In genomic region chr1:62720176-62720575, GRCm38 (mm10) we compare ENCODE assay signal across 15 mouse cellular contexts. TPM values are rescaled to one million over a fixed set of nuclear protein-coding genes. Genes with fewer than 3 reads are reported as not detected.
DNase-seq lines count a peak whose midpoint lies in the region; ATAC-seq and TF ChIP-seq lines count a peak whose summit lies in the region.
"Had no signal": no experiment of that assay in that cellular context is flagged by ENCODE, and none has a peak within 500 bp of the region (broad histone marks: within the 10 kb centered on the region; RNA-seq: fewer than 3 reads in every experiment).

No protein-coding gene starts in this region.

- H3K36me3 ChIP-seq in hindbrain, embryonic 10.5 days: peaks cover 13% of the 10 kb centered on the region; the same call in 1 of the 2 replicates
- H3K36me3 ChIP-seq in hindbrain, embryonic 16.5 days (ENCODE audit: control insufficient read depth, insufficient read depth, low read length): no peaks in the 10 kb centered on the region
- H3K36me3 ChIP-seq in spleen, adult 2 months (ENCODE audit: control insufficient read depth, insufficient read depth, low read length): no peaks in the 10 kb centered on the region
- H3K36me3 ChIP-seq in small intestine, adult 2 months (ENCODE audit: control insufficient read depth, insufficient read depth, low read length): no peaks in the 10 kb centered on the region
- H3K36me3 ChIP-seq in forebrain, embryonic 14.5 days (ENCODE audit: control insufficient read depth, insufficient read depth, low read length): peaks cover 17% of the 10 kb centered on the region

- H3K4me3 ChIP-seq in hindbrain, embryonic 10.5 days: no peak overlapping the region
- no peak overlapping the region for H3K4me3 ChIP-seq in hindbrain, embryonic 16.5 days (ENCODE audit: low read length)
- no peak overlapping the region for H3K4me3 ChIP-seq in spleen, adult 2 months (ENCODE audit: extremely low read depth, insufficient read depth, insufficient read length)
- no peak overlapping the region for H3K4me3 ChIP-seq in embryonic fibroblast, embryonic 13.5 days (ENCODE audit: insufficient read depth, low read length)
- H3K4me3 ChIP-seq in small intestine, adult 2 months (ENCODE audit: low read depth, low read length): no peak overlapping the region
- H3K4me3 ChIP-seq in forebrain, embryonic 14.5 days (ENCODE audit: low read depth, low read length): no peak overlapping the region
- H3K4me3 ChIP-seq: hindbrain, embryonic 12.5 days; neural tube, embryonic 15.5 days had no signal

- H3K27ac ChIP-seq in hindbrain, embryonic 10.5 days: peak overlapping the region; percentile 62; the same call in 1 of the 2 replicates
- no peak overlapping the region for H3K27ac ChIP-seq in hindbrain, embryonic 16.5 days (ENCODE audit: low read depth, low read length)
- H3K27ac ChIP-seq in spleen, adult 2 months (ENCODE audit: insufficient read depth, low read length): peak overlapping the region; percentile 82
- peak overlapping the region; percentile 36 for H3K27ac ChIP-seq in embryonic fibroblast, embryonic 13.5 days (ENCODE audit: insufficient read depth, low read length)
- H3K27ac ChIP-seq in small intestine, adult 2 months (ENCODE audit: insufficient read depth, low read depth, low read length): peak overlapping the region; percentile 54
- no peak overlapping the region for H3K27ac ChIP-seq in forebrain, embryonic 14.5 days (ENCODE audit: low read depth, low read length)
- H3K27ac ChIP-seq: hindbrain, embryonic 12.5 days; neural tube, embryonic 15.5 days had no signal

- no peak overlapping the region for H3K9ac ChIP-seq in hindbrain, embryonic 16.5 days (ENCODE audit: low read depth, low read length)
- H3K9ac ChIP-seq in forebrain, embryonic 14.5 days (ENCODE audit: low read length): no peak overlapping the region
- H3K9ac ChIP-seq: hindbrain, embryonic 12.5 days; neural tube, embryonic 15.5 days had no signal

- H3K4me2 ChIP-seq in hindbrain, embryonic 16.5 days (ENCODE audit: low read length): no peak overlapping the region
- no peak overlapping the region for H3K4me2 ChIP-seq in forebrain, embryonic 14.5 days (ENCODE audit: low read length)
- H3K4me2 ChIP-seq: hindbrain, embryonic 12.5 days; neural tube, embryonic 15.5 days had no signal

- no peaks in the 10 kb centered on the region for H3K9me3 ChIP-seq in hindbrain, embryonic 10.5 days
- no peaks in the 10 kb centered on the region for H3K9me3 ChIP-seq in hindbrain, embryonic 16.5 days (ENCODE audit: control insufficient read depth, low read length)
- no peaks in the 10 kb centered on the region for H3K9me3 ChIP-seq in forebrain, embryonic 14.5 days (replicated peaks; ENCODE audit: control insufficient read depth, low read length)
- H3K9me3 ChIP-seq: hindbrain, embryonic 12.5 days; neural tube, embryonic 15.5 days had no signal

- DNase-seq in hindbrain, embryonic 10.5 days (ENCODE audit: low spot score): no peak
- no peak for DNase-seq in spleen, adult 2 months (ENCODE audit: low read depth in 1 of 2, low spot score in 2 of 2)
- DNase-seq in spleen, adult 12 weeks (ENCODE audit: low spot score): no peak
- no peak for DNase-seq in left cerebral cortex, postnatal 36 days (ENCODE audit: low spot score in 2 of 2)
- no peak for DNase-seq in forebrain, embryonic 14.5 days (ENCODE audit: low spot score)
- DNase-seq: cerebellum, adult 8-10 months; midbrain, embryonic 14.5 days; right cerebral cortex, adult 18-20 months had no signal

- ATAC-seq in hindbrain, embryonic 16.5 days: no peak
- ATAC-seq in forebrain, embryonic 14.5 days: no peak
- ATAC-seq: forebrain, embryonic 16.5 days; lung, postnatal 0 days had no signal

- H3K4me1 ChIP-seq in hindbrain, embryonic 10.5 days (replicated peaks): peaks cover 58% of the 10 kb centered on the region
- peaks cover 11% of the 10 kb centered on the region for H3K4me1 ChIP-seq in hindbrain, embryonic 16.5 days (ENCODE audit: control insufficient read depth, insufficient read depth, low read depth, low read length)
- peaks cover 17% of the 10 kb centered on the region; the same call in 1 of the 2 replicates for H3K4me1 ChIP-seq in spleen, adult 2 months (ENCODE audit: control insufficient read depth, insufficient read depth, insufficient read length)
- H3K4me1 ChIP-seq in embryonic fibroblast, embryonic 13.5 days (ENCODE audit: control insufficient read depth, insufficient read depth, low read length): peaks cover 26% of the 10 kb centered on the region
- H3K4me1 ChIP-seq in small intestine, adult 2 months (ENCODE audit: control insufficient read depth, insufficient read depth, insufficient read length, low read length): peaks cover 12% of the 10 kb centered on the region; the same call in 1 of the 2 replicates
- H3K4me1 ChIP-seq in forebrain, embryonic 14.5 days (ENCODE audit: control insufficient read depth, insufficient read depth, low read length): peaks cover 16% of the 10 kb centered on the region

- intact Hi-C loops in left cerebral cortex, postnatal 36 days (cut with DNase I): no loop called here

- TF ChIP-seq POLR2A in spleen, adult 2 months (IDR thresholded peaks at IDR 0.05; ENCODE audit: low read depth, low read length): no peak
- no peak for TF ChIP-seq POLR2A in embryonic fibroblast, embryonic 13.5 days (IDR thresholded peaks at IDR 0.05; ENCODE audit: low read depth, low read length)
- TF ChIP-seq POLR2A in small intestine, adult 2 months (IDR thresholded peaks at IDR 0.05; ENCODE audit: low read depth, low read length): no peak

- 0 out of 2 replicates have a peak, but pooled peaks cover 13% of the 10 kb centered on the region for H3K27me3 ChIP-seq in hindbrain, embryonic 10.5 days (ENCODE audit: insufficient read depth, poor library complexity, severe bottlenecking)
- H3K27me3 ChIP-seq in hindbrain, embryonic 16.5 days (replicated peaks; ENCODE audit: control insufficient read depth, insufficient read depth, low read length): no peaks in the 10 kb centered on the region
- no peaks in the 10 kb centered on the region for H3K27me3 ChIP-seq in spleen, adult 2 months (ENCODE audit: control insufficient read depth, insufficient read depth, low read length)
- H3K27me3 ChIP-seq in small intestine, adult 2 months (ENCODE audit: control insufficient read depth, insufficient read depth, low read length): no peaks in the 10 kb centered on the region
- H3K27me3 ChIP-seq in forebrain, embryonic 14.5 days (replicated peaks; ENCODE audit: control insufficient read depth, insufficient read depth, low read length): no peaks in the 10 kb centered on the region
- H3K27me3 ChIP-seq: hindbrain, embryonic 12.5 days; neural tube, embryonic 15.5 days had no signal

- no peak for TF ChIP-seq CTCF in spleen, adult 2 months (IDR thresholded peaks at IDR 0.05; ENCODE audit: extremely low read depth, insufficient read depth, insufficient read length, insufficient replicate concordance)
- TF ChIP-seq CTCF in embryonic fibroblast, embryonic 13.5 days (IDR thresholded peaks at IDR 0.05; ENCODE audit: borderline replicate concordance, insufficient read depth, low read length): no peak
- no peak for TF ChIP-seq CTCF in small intestine, adult 2 months (IDR thresholded peaks at IDR 0.05; ENCODE audit: extremely low read depth, insufficient read length, insufficient replicate concordance, low read depth, low read length)

- 79% methylated on average over 3 of the region's 3 CpGs for WGBS in hindbrain, embryonic 10.5 days
- 71% methylated on average over 3 of the region's 3 CpGs for WGBS in hindbrain, embryonic 16.5 days
- WGBS in spleen, adult 2 months: 80% methylated on average over 3 of the region's 3 CpGs
- WGBS in small intestine, adult 2 months: 67% methylated on average over 3 of the region's 3 CpGs
- WGBS in forebrain, embryonic 14.5 days: 76% methylated on average over 3 of the region's 3 CpGs

RNA-seq across cellular contexts. Expression of gene Nrp2, which starts 17.1 kb away (rescaled TPM):
- 21.8 and 23.1 TPM in 2 replicates for polyA plus RNA-seq in hindbrain, embryonic 10.5 days (2016; fragmentation: Nextera tagmentation; extraction: Ambion mirVana)
- 22.7 and 31.5 TPM in 2 replicates for polyA plus RNA-seq in hindbrain, embryonic 16.5 days (2015; fragmentation: Nextera tagmentation; extraction: Ambion mirVana)
- 6.1 and 6.5 TPM in 2 replicates for polyA plus RNA-seq in spleen, adult 2 months (2012; rRNA removed)
- 37.2 and 74.9 TPM in 2 replicates for polyA plus RNA-seq in embryonic fibroblast, embryonic 13.5 days (2011; ENCODE audit: insufficient read length, low read depth, missing spikeins)
- polyA plus RNA-seq in small intestine, adult 2 months (2012; rRNA removed): 5.6 and 6.6 TPM in 2 replicates
- total RNA-seq in left cerebral cortex, postnatal 36 days (2021): 10 to 100 TPM; 19.0 to 39.3 TPM
- polyA plus RNA-seq in forebrain, embryonic 14.5 days (2014; fragmentation: Nextera tagmentation; extraction: Ambion mirVana): 16.3 and 23.8 TPM in 2 replicates

Comparison
In these comparisons a context has a peak if more than half of its experiments do, and no peak if none do; other contexts are left out.
1. H3K27ac ChIP-seq: peak in hindbrain, embryonic 10.5 days (single experiment), spleen, adult 2 months (single experiment), embryonic fibroblast, embryonic 13.5 days (single experiment) and small intestine, adult 2 months (single experiment); none in hindbrain, embryonic 16.5 days (single experiment) and forebrain, embryonic 14.5 days (single experiment).